Mouse (Mus musculus): Measurements from ENCODE around the gene Katna1. TPM values are rescaled to one million over a fixed set of nuclear protein-coding genes. Genes with fewer than 3 reads are reported as not detected.

Gene Katna1
- total and polyA plus RNA-seq, 3 experiments: 43.3 to 222 (median 46.0) TPM

DNA sequence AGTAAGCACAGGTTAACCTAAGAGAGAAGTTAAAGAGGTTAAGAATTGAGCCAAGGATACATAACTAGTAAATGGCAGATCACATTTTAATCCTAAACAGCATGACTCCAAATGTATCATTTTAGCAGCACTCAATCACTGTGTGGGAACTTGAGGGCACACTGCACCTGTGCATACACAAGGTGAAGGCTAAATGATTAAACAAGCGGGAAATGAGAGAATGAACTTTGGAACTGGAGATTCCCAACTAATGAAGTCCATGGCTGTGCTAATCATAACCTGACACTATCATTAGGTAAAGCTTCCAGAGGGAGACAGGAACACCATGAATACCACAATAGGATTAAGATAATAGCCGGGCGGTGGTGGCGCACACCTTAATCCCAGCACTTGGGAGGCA, 46.5 kb downstream of the Katna1 start:
- TF ChIP-seq ZKSCAN1 (IDR thresholded peaks at IDR 0.05; ENCODE audit: low read depth, low read length) (no peak), TCF12 (IDR thresholded peaks at IDR 0.05; ENCODE audit: low read depth, low read length) (no peak), MAZ (IDR thresholded peaks at IDR 0.05; ENCODE audit: low read depth, low read length) (no peak), EP300 (IDR thresholded peaks at IDR 0.05; ENCODE audit: low read depth in 1 of 2, low read length in 2 of 2) (no peak), E2F4 (IDR thresholded peaks at IDR 0.05; ENCODE audit: borderline replicate concordance, low read depth, low read length) (no peak)
- Histone ChIP-seq H3K79me2 (ENCODE audit: control insufficient read depth, insufficient read depth, low read length, poor library complexity) (no peaks in the 10 kb centered on the region), H3K36me3 (ENCODE audit: control insufficient read depth in 1 of 2, insufficient read depth in 2 of 2, low read length in 2 of 2) (peaks cover 0 to 5% of the 10 kb centered on the region in 2 experiments; a peak in 1 of 4 replicates)

DNA sequence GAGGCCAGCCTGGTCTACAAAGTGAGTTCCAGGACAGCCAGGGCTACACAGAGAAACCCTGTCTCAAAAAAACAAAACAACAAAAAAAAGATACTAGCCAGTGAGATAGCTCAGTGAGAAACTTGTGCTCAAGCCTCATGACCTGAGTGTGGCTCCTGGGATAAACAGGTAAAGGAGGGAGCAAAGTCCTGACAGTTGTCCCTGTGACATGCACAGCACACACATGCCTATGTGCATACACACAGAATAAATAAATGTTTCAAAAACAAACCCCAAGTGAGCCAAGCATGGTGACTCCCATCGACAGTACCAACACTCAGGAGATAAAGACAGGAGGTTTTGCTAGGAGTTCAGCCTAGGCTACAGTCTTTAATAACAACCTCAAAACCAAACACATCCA, 47.0 kb downstream of the Katna1 start:
- Histone ChIP-seq H3K27ac (ENCODE audit: control insufficient read depth, low read depth, low read length) (no peak overlapping the region), H3K9ac (ENCODE audit: control insufficient read depth, low read depth, low read length, poor library complexity, severe bottlenecking) (no peak overlapping the region), H3K4me3 (ENCODE audit: control insufficient read depth in 1 of 2, insufficient read depth in 1 of 2, low read depth in 2 of 2, low read length in 2 of 2) (no peak overlapping the region), H3K79me2 (ENCODE audit: control insufficient read depth, insufficient read depth, low read length, poor library complexity) (no peaks in the 10 kb centered on the region), H3K4me1 (ENCODE audit: control insufficient read depth in 1 of 2, insufficient read depth in 2 of 2, low read length in 2 of 2) (no peaks in the 10 kb centered on the region), H3K27me3 (ENCODE audit: control insufficient read depth in 1 of 2, insufficient read depth in 2 of 2, low read length in 2 of 2) (no peaks in the 10 kb centered on the region), H3K9me3 (replicated peaks; ENCODE audit: insufficient read depth, low read length) (no peaks in the 10 kb centered on the region), H3K36me3 (ENCODE audit: control insufficient read depth in 1 of 2, insufficient read depth in 2 of 2, low read length in 2 of 2) (peaks cover 0 to 5% of the 10 kb centered on the region in 2 experiments; a peak in 1 of 4 replicates)
- no peak for DNase-seq (ENCODE audit: low read depth, low spot score)
- TF ChIP-seq TAL1 (IDR thresholded peaks at IDR 0.05; ENCODE audit: low read length) (no peak), CTCF (IDR thresholded peaks at IDR 0.05 in 2 of 3, conservative IDR thresholded peaks at IDR 0.05 in 1 of 3; ENCODE audit: control insufficient read depth in 1 of 3, insufficient read depth in 1 of 3, low read depth in 2 of 3, low read length in 3 of 3, poor library complexity in 1 of 3, severe bottlenecking in 1 of 3) (no peak), EP300 (IDR thresholded peaks at IDR 0.05; ENCODE audit: low read depth in 1 of 2, low read length in 2 of 2) (no peak), TCF12 (IDR thresholded peaks at IDR 0.05; ENCODE audit: low read depth, low read length) (no peak), USF1 (IDR thresholded peaks at IDR 0.05; ENCODE audit: low read depth, low read length) (no peak), UBTF (IDR thresholded peaks at IDR 0.05; ENCODE audit: borderline replicate concordance, insufficient read depth, low read depth, low read length) (no peak), CHD2 (IDR thresholded peaks at IDR 0.05; ENCODE audit: low read length) (no peak), ZKSCAN1 (IDR thresholded peaks at IDR 0.05; ENCODE audit: low read depth, low read length) (no peak), MAFK (IDR thresholded peaks at IDR 0.05; ENCODE audit: borderline replicate concordance, low read depth, low read length) (no peak), MXI1 (IDR thresholded peaks at IDR 0.05; ENCODE audit: low read depth, low read length) (no peak), RCOR1 (IDR thresholded peaks at IDR 0.05; ENCODE audit: low read depth, low read length) (no peak)

More for the DNA sequence above, 46.5 kb downstream of the Katna1 start:
- no peak overlapping the region for H3K27ac ChIP-seq (ENCODE audit: control insufficient read depth, low read depth, low read length)
- H3K4me3 ChIP-seq (ENCODE audit: control insufficient read depth in 1 of 2, insufficient read depth in 1 of 2, low read depth in 2 of 2, low read length in 2 of 2): no peak overlapping the region
- no peak overlapping the region for H3K9ac ChIP-seq (ENCODE audit: control insufficient read depth, low read depth, low read length, poor library complexity, severe bottlenecking)
- no peaks in the 10 kb centered on the region for H3K27me3 ChIP-seq (ENCODE audit: control insufficient read depth in 1 of 2, insufficient read depth in 2 of 2, low read length in 2 of 2)
- no peaks in the 10 kb centered on the region for H3K4me1 ChIP-seq (ENCODE audit: control insufficient read depth in 1 of 2, insufficient read depth in 2 of 2, low read length in 2 of 2)
- no peak for DNase-seq (ENCODE audit: low read depth, low spot score)
- H3K9me3 ChIP-seq (replicated peaks; ENCODE audit: insufficient read depth, low read length): no peaks in the 10 kb centered on the region

DNA sequence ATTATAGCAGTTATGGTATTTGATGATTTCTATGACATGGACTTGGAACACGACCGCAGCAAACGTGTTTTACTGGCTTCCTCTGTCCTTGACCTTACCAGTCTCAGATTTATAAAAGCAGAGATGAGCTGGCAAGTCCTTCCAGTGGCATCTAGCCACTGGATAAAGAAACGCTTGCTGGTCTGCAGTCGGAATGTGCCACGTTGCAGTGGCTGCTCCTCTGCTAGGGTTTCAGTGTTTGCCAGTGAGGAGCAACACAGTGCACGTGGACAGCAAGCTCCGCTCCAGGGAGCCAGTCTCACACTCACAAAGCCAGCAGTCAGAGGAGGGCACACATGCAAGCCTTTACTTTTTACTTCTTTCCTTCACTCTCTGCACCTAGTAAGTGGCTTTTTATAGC, 49.6 kb downstream of the Katna1 start:
- Histone ChIP-seq H3K27me3 (ENCODE audit: control insufficient read depth in 1 of 2, insufficient read depth in 2 of 2, low read length in 2 of 2) (no peaks in the 10 kb centered on the region), H3K79me2 (ENCODE audit: control insufficient read depth, insufficient read depth, low read length, poor library complexity) (peaks cover 3% of the 10 kb centered on the region; the same call in 1 of the 2 replicates), H3K4me1 (ENCODE audit: control insufficient read depth in 1 of 2, insufficient read depth in 2 of 2, low read length in 2 of 2) (no peaks in the 10 kb centered on the region; a peak in 2 of 4 replicates), H3K9me3 (replicated peaks; ENCODE audit: insufficient read depth, low read length) (no peaks in the 10 kb centered on the region), H3K9ac (ENCODE audit: control insufficient read depth, low read depth, low read length, poor library complexity, severe bottlenecking) (no peak overlapping the region), H3K27ac (ENCODE audit: control insufficient read depth, low read depth, low read length) (no peak overlapping the region), H3K4me3 (ENCODE audit: control insufficient read depth in 1 of 2, insufficient read depth in 1 of 2, low read depth in 2 of 2, low read length in 2 of 2) (no peak overlapping the region), H3K36me3 (ENCODE audit: control insufficient read depth in 1 of 2, insufficient read depth in 2 of 2, low read length in 2 of 2) (peaks cover 5 to 6% of the 10 kb centered on the region in 2 experiments; a peak in 2 of 4 replicates)
- DNase-seq (ENCODE audit: low read depth, low spot score): no peak
- TF ChIP-seq MAFK (IDR thresholded peaks at IDR 0.05; ENCODE audit: borderline replicate concordance, low read depth, low read length) (no peak), TCF12 (IDR thresholded peaks at IDR 0.05; ENCODE audit: low read depth, low read length) (no peak), JUND (IDR thresholded peaks at IDR 0.05; ENCODE audit: low read depth, low read length) (no peak), TAL1 (IDR thresholded peaks at IDR 0.05; ENCODE audit: low read length) (no peak)

Measured in MEL (cell line).